Mouse (Mus musculus): ENCODE data around the gene Hs3st4. TPM values are rescaled to one million over a fixed set of nuclear protein-coding genes. Genes with fewer than 3 reads are reported as not detected.

The Hs3st4 gene
- total RNA-seq, 2 experiments from 2014 or later, result 0.14 TPM; not detected in 1

- intact Hi-C loops (cut with DNase I), result no loop called here
Measured at GRCm38 (mm10) chr7:124335635-124336034, 353.0 kb downstream of the Hs3st4 start.

DNA sequence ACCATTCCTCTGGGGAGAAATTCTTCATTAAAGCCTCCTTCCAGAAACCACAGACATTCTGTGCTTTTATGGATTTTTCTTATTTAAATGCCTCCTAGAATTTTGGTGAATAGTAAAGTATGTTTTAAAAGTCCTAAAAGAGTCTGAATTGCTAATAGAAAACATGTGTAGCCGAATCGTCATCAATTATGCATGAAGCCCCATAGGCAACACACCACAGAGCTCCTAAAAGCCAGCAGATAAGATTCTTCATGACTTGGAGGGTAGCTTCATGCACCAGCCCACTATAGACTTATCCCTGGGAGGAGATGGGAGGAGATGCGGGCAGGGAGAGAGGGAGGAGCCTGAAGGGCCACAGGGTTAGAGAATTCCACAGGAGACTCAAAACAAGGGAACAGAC, 358.8 kb downstream of the Hs3st4 start:
- intact Hi-C loops (cut with DNase I), result no loop called here
- no peak for DNase-seq

More at GRCm38 (mm10) chr7:124335635-124336034, 353.0 kb downstream of the Hs3st4 start:
- DNase-seq, result no peak

DNA sequence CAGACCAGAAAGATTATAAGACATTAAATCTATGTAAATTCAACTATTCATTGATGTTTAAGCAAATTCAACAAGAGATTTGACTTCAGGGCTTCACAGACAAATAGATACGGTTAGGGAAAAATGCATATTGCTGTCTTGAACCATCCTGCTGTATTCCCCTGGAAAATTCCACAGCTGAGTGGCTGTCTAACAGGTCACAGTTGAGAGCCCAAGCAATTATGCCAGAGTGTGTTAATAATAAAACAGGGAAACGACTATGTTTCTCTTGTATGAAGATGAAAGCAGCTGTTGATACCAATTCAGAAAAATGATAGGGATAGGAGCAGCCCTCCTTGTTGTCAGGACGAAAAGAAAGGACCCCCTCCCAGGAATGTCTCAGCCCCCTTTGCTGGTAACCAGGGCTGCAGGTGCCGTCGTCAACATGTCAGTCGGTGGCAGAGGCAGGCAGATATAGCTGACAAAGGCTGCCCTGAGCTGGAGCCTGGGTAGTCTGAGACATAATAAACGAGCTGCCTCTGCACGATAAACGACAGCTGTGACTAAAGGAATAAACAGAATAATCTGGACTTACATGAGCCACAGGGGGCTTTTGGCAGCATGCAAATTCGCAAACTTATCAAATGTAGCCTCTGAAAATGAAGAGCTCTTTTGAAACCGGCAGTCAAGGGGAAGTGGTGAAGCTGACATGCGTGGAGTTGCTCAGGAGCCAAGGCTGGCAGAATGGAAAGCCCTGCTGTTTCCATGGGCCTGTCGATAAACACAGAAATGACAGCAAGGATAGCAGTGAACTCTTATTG, 364.7 kb downstream of the Hs3st4 start:
- DNase-seq, result no peak
- intact Hi-C loops (cut with DNase I), result no loop called here

- no peak for DNase-seq
- intact Hi-C loops (cut with DNase I), result no loop called here
Measured at GRCm38 (mm10) chr7:124354035-124354434, 371.4 kb downstream of the Hs3st4 start.

- intact Hi-C loops (cut with DNase I), result no loop called here
Measured at GRCm38 (mm10) chr7:124358068-124358467, 375.4 kb downstream of the Hs3st4 start.

DNA sequence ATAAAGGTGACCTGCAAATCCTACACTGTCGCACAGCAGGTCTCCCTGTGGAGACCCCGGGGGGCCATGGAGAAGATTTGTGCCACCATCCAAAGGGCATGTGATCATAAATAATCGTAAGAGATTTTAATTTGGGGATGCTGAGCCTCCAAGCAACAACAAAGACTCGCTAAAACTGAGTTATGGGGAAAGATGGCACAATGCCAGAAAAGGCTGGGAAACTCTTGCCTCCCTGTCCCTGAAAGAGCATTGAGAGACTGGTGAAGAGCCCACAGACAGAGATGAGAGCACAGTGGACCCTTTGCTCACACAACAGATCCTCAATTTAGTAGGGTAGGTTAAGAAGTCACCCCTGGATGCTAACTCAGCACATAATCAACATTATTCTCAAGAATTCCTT, 377.2 kb downstream of the Hs3st4 start:
- intact Hi-C loops (cut with DNase I), result no loop called here
- DNase-seq, result no peak

More at GRCm38 (mm10) chr7:124358068-124358467, 375.4 kb downstream of the Hs3st4 start:
- DNase-seq, result no peak

DNA sequence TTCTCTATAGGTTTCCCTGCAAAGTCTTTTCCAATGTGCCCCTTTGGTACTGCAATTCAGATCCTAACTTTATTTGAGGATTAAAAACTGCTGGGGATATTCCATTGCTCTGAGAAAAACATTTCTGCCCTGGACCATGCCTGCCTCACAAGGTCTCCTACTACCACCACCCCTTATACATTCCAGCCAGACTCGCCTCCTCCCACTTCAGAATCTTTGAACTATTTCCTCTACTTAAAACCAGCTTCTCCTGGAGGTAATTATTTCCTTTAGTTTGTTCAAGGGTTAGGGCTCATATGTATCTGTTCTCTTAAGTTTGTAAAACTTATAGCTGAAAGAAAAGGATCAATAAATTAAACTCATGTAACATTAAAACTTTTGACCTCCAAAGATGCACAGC, 389.6 kb downstream of the Hs3st4 start:
- intact Hi-C loops (cut with DNase I), result no loop called here
- DNase-seq, result no peak

DNA sequence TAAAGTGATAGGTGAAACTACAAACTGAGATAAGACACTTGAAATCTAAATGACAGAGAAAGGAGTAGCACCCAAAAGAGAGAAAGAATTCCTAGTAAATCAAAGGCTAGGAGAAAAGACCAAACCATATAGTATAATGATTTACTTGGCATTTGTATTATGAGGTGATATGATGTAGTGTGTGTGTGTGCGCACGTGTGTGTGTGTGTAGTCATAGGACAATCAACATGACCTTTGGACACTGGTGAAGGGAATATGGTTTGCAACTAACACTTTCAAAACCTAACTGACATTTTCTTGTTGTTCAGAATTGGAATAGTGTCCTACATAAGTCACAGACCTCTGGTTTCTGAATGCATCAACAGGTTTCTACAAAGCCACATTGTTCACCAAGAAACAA, 390.0 kb downstream of the Hs3st4 start:
- intact Hi-C loops (cut with DNase I), result no loop called here
- DNase-seq, result no peak

GRCm38 (mm10) chr7:124383489-124383888, 400.8 kb downstream of the Hs3st4 start:
- DNase-seq, result peak; percentile 1 to 5
- intact Hi-C loops (cut with DNase I), result loop anchor here (1.0 to 5.0 kb wide), 2 partner anchors 799 to 1010 kb away; no protein-coding TSS in a partner anchor

GRCm38 (mm10) chr7:124399184-124399583, 416.5 kb downstream of the Hs3st4 start:
- no peak for DNase-seq
- intact Hi-C loops (cut with DNase I), result no loop called here

DNA sequence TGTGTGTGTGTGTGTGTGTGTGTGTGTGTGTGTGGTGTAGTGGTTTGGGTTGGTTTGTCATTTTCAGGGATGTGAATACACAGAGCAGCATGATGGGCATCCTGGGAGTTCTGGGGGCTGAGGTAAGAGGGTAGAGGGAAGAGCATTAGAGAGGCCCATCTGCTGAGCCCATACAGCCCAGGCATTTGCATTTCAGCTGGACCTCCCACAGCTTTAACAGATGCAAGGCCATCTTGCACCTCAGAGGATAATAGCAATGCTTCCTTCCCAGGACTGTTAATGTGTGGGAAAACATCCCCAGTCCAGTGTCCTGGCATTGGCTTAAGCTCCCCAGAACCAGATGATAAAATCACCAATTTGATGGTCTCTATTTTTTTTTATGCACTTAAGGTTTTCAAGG, 444.3 kb downstream of the Hs3st4 start:
- intact Hi-C loops (cut with DNase I), result no loop called here

More for the DNA sequence above, 444.3 kb downstream of the Hs3st4 start:
- DNase-seq, result no peak

Data from heart, postnatal 10 days (tissue).